Mouse (Mus musculus): Measurements from ENCODE around the gene Epb41l4b.

DNA sequence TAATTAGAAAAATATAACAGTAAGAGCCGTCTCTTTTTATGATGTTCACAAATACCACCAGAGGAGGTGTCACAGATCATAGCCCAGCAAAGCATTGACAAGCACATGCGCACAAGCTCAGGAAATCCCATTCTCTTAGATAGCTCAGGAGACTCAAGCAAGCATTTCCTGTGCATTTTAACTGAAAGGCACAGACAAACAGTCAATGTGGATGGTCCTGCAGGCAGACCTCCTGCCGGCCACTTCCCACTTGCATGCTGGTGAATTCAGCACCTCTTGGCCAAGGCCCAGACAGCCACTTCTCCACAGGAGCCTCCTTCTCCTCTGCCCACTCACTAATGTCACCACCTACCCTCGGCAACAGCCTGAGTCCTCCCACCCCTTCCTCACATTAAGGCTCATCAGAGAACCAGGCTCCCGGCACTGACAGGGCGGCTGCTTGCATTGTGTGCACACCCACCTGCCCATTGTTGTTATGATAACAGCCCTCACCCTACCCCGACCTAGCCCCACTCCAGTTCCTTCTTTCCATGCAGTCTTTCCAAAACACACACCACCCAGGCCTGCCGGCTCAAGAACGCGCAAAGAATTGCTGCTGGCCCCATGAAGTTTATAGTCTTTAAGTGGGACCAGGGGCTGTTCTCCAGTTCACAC is 60.3 kb downstream of the Epb41l4b start:
- no peak for TF ChIP-seq POLR2A (IDR thresholded peaks at IDR 0.05; ENCODE audit: low read depth, low read length)
- no peak for TF ChIP-seq CHD2 (IDR thresholded peaks at IDR 0.05; ENCODE audit: low read length)
- TF ChIP-seq TBP (conservative IDR thresholded peaks at IDR 0.05; ENCODE audit: low read depth, low read length) = no peak
- no peak for TF ChIP-seq CTCF (conservative IDR thresholded peaks at IDR 0.05 in 1 of 2, IDR thresholded peaks at IDR 0.05 in 1 of 2; ENCODE audit: low read depth in 2 of 2, low read length in 2 of 2)
- TF ChIP-seq SMC3 (IDR thresholded peaks at IDR 0.05; ENCODE audit: low read depth, low read length) = no peak
- no peak for TF ChIP-seq ZKSCAN1 (IDR thresholded peaks at IDR 0.05; ENCODE audit: borderline replicate concordance, low read depth, low read length)
- TF ChIP-seq ZNF384 (IDR thresholded peaks at IDR 0.05; ENCODE audit: low read depth, low read length) = no peak

All from CH12.LX (cell line).